22 mouse cellular contexts compared by ENCODE assay signal in genomic region chr8:13546421-13546820, GRCm38 (mm10). TPM values are rescaled to one million over a fixed set of nuclear protein-coding genes. Genes with fewer than 3 reads are reported as not detected.
"Had no signal": no experiment of that assay in that cellular context is flagged by ENCODE, and none has a peak within 500 bp of the region (broad histone marks: within the 10 kb centered on the region; RNA-seq: fewer than 3 reads in every experiment).

No protein-coding gene starts in this region.

- H3K27me3 ChIP-seq: lung, embryonic 15.5 days; midbrain, embryonic 13.5 days; midbrain, embryonic 15.5 days; neural tube, embryonic 12.5 days; stomach, embryonic 15.5 days had no signal

- ATAC-seq: lung, postnatal 0 days; midbrain, embryonic 13.5 days; midbrain, embryonic 15.5 days had no signal

- DNase-seq: lung, adult 2 months; lung, postnatal 14 days; lung, postnatal 36 days; right cerebral cortex, postnatal 14 days; thymus, adult 2 months; thymus, postnatal 25 days; thymus, postnatal 4 days had no signal

- H3K4me2 ChIP-seq: lung, embryonic 15.5 days; midbrain, embryonic 11.5 days; midbrain, embryonic 13.5 days; midbrain, embryonic 15.5 days; neural tube, embryonic 12.5 days; stomach, embryonic 15.5 days had no signal

- H3K9ac ChIP-seq: lung, embryonic 15.5 days; midbrain, embryonic 13.5 days; midbrain, embryonic 15.5 days; neural tube, embryonic 12.5 days; stomach, embryonic 15.5 days had no signal

- H3K36me3 ChIP-seq: lung, embryonic 15.5 days; midbrain, embryonic 13.5 days; midbrain, embryonic 15.5 days; neural tube, embryonic 12.5 days; stomach, embryonic 15.5 days had no signal

- H3K4me1 ChIP-seq: midbrain, embryonic 13.5 days; midbrain, embryonic 15.5 days had no signal

- H3K9me3 ChIP-seq: lung, embryonic 15.5 days; stomach, embryonic 15.5 days had no signal

- H3K27ac ChIP-seq: lung, embryonic 15.5 days; macrophage; midbrain, embryonic 13.5 days; midbrain, embryonic 15.5 days; neural tube, embryonic 12.5 days; stomach, embryonic 15.5 days; stomach, postnatal 0 days had no signal

- H3K4me3 ChIP-seq: lung, embryonic 15.5 days; megakaryocyte, embryonic 14.5 days; midbrain, embryonic 13.5 days; midbrain, embryonic 15.5 days; neural tube, embryonic 12.5 days; stomach, embryonic 15.5 days had no signal

RNA-seq across cellular contexts. Expression of gene 1700029H14Rik, which starts 15.8 kb away (rescaled TPM):
- total RNA-seq: megakaryocyte progenitor cell, adult 5-6 weeks; midbrain, postnatal 0 days had no signal
- polyA plus RNA-seq: lung, embryonic 15.5 days; lung, postnatal 0 days; macrophage; midbrain, embryonic 11.5 days; midbrain, embryonic 13.5 days; midbrain, embryonic 15.5 days; midbrain, postnatal 0 days; neural tube, embryonic 12.5 days; neural tube, embryonic 14.5 days; stomach, embryonic 15.5 days; stomach, postnatal 0 days had no signal

RNA-seq across cellular contexts. Expression of gene Gas6, which starts 52.1 kb away (rescaled TPM):
- total RNA-seq: monocyte, adult 5-6 weeks; neutrophil, adult 5-6 weeks had no signal
